Mouse (Mus musculus): ENCODE measurements around the gene Hey2.

Hey2 gene

DNA sequence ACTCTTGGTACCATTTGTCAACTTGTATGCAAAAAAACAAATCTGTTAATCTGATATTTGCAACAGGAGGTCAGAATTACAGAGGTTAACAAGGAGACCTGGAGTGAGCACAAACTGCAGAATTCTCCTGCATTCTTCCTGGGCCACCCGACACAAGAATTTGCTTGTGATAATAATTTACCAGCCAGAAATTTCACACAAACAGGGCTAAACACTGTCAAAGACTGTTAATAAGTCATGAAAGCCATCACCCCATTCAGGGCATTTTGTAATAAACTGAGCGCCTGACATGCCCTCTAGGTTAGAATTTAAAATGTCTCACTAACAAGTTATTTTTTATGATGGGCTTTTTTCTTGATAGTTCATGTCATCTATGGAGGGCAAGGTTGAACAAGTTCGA lies 51.6 kb downstream of the Hey2 start:
- DNase-seq (ENCODE audit: low read depth, low spot score), result no peak

DNA sequence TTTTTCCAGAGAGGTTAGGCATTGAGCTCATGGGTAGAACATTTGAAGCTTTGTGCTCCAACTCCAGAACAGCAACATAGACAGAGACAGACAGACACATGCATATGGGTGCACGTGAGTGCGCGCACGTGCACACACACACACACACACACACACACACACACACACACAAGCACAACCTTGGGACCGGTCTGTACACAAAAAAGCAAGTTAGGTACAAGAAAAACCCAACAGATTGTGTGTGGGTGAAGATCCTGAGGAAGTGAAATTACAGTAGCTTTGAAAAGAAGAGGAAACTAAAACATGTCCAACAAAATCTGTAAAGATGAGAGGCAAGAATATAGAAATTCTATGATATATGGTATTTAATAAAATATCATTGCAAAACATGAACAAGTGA lies 53.1 kb downstream of the Hey2 start:
- DNase-seq (ENCODE audit: low read depth, low spot score), result peak; percentile 45

DNA sequence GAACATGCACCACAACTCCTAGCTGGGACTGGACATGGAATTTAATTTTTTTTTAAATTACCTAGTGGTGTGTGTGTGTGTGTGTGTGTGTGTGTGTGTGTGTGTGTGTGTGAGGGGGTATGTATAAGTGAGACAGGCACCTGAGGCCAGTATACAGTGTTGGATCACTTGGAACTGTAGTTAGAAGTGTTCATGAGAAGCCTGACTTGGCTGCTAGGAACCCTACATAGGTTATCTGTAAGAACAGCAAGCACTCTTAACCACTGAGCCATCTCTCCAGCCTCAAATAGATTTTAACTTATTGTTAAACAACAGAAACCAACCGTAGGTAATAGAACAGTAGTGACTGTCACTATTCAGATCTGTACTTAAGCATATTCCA lies 54.3 kb downstream of the Hey2 start:
- no peak for DNase-seq (ENCODE audit: low read depth, low spot score)

DNA sequence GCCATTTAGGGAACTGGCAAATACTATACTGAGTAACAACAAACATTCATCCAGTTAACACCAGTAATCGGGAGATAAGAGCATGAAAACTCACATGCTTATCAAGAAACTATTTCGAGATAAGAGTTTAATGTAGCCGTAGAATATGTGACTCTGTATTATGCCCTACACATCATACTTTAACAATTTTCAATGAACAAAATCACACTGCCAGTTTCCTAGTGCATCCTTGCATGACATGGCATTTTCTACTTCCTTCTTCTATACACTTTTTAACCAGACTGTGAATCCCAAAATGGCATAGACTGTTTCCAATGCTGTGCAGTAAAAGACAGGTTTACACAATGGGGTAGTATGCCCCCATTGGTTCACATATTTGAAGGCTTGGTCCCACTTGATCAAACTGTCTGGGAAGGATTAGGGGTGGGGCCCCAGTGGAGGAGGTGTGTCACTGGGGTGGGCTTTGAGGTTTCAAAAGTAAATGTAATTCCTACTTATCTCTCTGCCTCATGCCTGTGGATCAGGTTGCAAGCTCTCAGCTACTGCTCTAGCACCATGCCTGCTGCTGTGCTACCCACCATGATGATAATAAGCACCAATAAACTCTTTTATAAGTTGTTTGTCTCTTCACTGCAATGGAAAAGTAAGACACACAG lies 54.8 kb downstream of the Hey2 start:
- no peak for DNase-seq (ENCODE audit: low read depth, low spot score)

DNA sequence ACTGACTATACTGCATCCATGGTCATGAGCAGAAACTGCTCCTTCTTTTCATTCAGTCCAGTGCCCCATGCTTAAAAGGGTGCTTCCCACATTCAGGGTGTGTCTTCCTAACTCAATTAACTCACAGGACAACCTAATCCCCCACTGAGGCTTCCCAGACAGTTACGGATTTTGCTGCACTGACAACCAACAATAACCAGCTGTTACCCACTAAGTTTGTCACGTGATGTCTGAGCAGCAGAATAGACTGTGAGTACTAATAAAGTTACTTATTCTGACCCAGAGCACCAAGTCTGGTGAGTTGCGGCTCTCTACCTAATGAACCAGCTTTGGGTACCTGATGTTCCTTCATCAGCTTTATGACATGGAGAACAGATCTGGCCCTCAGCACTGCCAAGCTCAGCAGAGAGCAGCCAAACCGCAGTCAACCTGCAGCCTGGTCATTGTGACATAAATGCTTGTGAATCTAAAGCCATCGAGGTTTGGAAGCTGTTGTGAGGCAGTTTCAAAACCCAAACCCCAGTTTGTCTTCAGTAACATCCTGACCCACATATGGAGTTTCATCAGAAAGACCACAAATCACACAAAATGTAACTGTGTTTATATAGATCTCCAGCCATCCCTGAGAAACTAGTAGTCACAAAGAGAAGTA lies 56.4 kb downstream of the Hey2 start:
- DNase-seq (ENCODE audit: low read depth, low spot score), result no peak
